Comparison of ENCODE assay signal across 12 mouse cellular contexts in the genomic region with DNA sequence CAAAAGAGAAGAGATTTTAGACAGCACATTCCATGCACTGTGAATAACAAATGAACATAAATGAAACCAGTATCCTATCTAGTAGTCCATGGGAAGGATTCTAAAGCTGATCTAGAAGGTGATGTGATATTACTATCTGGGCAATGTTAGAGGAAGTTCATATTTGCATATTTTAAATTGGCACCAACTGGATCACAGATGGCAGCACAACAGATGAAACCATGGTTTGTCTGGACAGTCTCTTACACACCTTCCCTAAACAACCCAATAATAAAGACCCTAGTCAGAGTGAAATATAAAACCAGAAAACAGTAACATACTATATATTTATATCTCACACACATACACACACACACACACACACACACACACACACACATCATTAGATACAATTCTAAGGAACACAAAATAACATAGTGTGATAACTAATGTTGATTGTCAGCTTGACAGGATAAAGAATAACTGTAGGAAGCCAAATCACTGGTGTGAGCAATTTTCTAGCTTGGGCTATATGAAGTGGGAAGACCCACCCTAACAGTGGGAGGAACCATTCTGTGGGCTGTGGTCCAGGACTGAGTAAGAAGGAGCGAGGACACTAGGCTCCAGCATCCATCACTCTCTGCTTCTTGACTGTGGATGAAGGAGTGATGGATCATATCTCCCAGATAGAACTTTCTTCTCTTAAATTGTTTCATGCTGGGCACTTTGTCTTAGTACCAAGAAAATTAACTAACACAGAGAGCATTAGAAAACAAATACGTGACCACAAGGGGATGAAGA.
"Had no signal": no experiment of that assay in that cellular context is flagged by ENCODE, and none has a peak within 500 bp of the region (broad histone marks: within the 10 kb centered on the region; RNA-seq: fewer than 3 reads in every experiment).

No protein-coding gene starts in this region.

- DNase-seq: lung, adult 18-20 months; lung, embryonic 14.5 days; lung, postnatal 10 days; lung, postnatal 4 days; midbrain, embryonic 14.5 days; retina, postnatal 1 day; right cerebral cortex, adult 18-20 months; right cerebral cortex, postnatal 25 days; right cerebral cortex, postnatal 4 days; thymus, adult 2 months; thymus, postnatal 25 days; thymus, postnatal 4 days had no signal
